Mouse (Mus musculus) gastrocnemius, adult 8-10 months (tissue): Measurements from ENCODE around the gene Mmp15. TPM values are rescaled to one million over a fixed set of nuclear protein-coding genes. Genes with fewer than 3 reads are reported as not detected.
"Not testable (repeated sequence)": the region's sequence is repeated elsewhere in the genome, so short reads cannot be mapped to it uniquely, and the experiment has no call there.

Experiments
- DNase-seq, 2 experiments: peaks; one replicate each; pipeline ENCODE4 v3.0.0; 2022; ENCODE audit warnings: low spot score in 2 of 2
- total RNA-seq, 4 experiments: library from RNA; stranded (reverse); gene quantifications; 2 replicates each; pipeline ENCODE4 v1.2.4; 2022

Gene Mmp15
- total RNA-seq, 4 experiments from 2014 or later = 13.0 to 18.3 (median 14.1) TPM

DNA sequence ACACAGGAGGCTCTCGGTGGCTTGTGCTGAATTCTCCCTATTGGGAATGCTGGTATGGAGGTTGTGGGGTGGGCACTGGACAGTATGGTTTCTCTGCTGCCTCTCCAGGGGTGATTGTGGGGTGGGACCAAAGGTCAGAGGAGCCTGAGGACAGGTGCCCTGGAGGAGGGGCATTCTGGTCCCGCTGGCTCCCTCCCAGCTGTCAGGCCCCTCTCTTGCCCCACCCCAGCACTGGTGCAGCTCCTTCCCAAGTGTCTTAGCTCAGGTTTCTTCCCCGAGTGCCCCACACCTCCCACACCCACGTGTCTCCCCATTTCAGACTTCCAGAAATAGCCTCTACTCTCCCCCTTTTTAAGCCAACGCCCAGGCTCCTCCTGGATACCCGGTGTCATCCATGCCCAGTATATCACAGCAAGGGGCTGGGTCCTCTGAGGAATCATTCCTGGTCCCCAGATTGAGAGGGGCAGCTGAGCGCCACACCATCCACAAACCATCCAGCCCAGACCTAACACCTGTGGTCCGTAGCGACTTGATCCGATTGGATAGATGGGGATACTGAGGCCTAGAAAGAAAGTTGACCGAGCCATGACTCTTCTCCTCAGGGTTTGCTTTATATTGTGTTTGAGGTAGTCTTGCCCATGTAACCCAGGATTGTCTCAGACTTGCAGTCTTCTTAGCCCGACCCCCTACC is 24.4 kb downstream of the Mmp15 start:
- DNase-seq = peak in 1 of 2 experiments; percentile 45

GRCm38 (mm10) chr8:95377101-95377500 is 25.0 kb downstream of the Mmp15 start:
- no peak for DNase-seq

- DNase-seq = peak; percentile 66 to 71
These were observed 25.8 kb downstream of the Mmp15 start for GRCm38 (mm10) chr8:95377863-95378291.

DNA sequence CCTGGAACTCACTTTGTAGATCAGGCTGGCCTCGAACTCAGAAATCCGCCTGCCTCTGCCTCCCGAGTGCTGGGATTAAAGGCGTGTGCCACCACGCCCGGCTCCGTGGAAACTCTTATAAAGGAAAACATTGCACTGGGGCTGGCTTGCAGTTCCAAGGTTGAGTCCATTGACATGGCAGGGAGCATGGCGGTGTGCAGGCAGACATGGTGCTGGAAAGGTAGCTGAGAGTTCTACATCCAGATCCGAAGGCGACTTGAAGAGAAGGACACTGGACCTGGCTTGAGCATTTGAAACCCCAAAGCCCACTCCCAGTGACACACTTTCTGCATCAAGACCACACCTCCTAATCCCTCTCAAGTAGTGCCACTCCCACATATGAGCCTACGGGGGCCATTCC is 26.9 kb downstream of the Mmp15 start:
- not testable (repeated sequence) for DNase-seq

GRCm38 (mm10) chr8:95380953-95381352 is 28.9 kb downstream of the Mmp15 start:
- DNase-seq = no peak

- no peak for DNase-seq
These were observed 29.5 kb downstream of the Mmp15 start for GRCm38 (mm10) chr8:95381595-95381994.

DNA sequence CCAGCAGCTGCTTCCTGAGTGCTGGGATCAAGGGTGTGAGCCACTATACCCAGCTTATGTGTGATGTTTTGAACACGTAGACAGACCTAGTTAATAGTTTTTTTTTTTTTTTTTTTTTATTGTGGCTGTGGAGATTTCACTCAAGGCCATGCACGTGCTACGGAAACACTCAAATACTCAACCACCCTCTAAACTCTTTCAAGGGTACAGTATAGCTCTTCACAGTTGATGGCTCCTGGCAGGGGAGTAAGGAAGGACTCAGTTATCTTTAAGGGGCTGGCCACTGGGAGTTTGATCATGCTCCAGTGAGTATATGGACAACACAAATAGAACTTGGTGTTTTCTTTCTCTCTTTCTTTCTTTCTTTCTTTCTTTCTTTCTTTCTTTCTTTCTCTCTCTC is 32.4 kb downstream of the Mmp15 start:
- DNase-seq = no peak

GRCm38 (mm10) chr8:95386037-95386436 is 34.0 kb downstream of the Mmp15 start:
- no peak for DNase-seq

DNA sequence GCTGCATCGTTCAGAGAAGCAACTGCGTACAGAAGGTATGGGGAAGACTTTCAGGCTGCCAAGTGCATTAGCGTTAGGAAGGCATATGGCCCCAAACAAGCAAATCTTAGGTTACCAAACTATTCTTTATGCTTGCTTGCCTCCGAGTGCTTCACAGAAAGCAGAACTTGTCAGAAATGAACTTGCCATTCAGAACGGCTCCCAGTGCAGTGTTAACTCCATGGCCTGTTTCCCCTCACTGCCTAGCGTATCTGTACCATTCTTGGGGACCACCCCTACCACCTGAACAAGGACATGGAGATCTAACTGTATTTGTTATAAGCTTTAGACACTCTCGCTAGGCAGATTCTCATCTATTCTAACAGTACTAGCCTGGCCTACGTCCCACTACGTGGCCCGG is 35.2 kb downstream of the Mmp15 start:
- DNase-seq = no peak

- no peak for DNase-seq
These were observed 35.9 kb downstream of the Mmp15 start for GRCm38 (mm10) chr8:95387936-95388335.

DNA sequence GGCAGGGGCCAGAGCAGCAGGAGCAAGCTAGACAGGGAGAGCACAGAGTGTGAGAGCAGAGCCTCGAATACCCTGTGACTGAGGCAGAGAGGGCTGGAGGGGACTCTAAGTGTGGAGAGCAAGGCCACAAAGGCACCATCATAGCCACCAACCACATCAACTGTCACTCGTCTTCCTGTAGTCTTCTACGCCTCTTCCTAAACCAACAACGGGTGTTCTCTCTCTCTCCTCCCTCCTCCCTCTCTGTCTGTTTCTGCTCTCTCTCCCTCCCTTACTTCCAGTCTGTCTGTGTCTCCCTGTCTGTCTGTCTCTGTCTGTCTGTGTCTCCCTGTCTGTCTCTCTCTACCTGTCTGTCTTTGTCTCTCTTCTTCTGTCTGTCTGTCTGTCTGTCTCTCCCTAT is 38.2 kb downstream of the Mmp15 start:
- DNase-seq = no peak

DNA sequence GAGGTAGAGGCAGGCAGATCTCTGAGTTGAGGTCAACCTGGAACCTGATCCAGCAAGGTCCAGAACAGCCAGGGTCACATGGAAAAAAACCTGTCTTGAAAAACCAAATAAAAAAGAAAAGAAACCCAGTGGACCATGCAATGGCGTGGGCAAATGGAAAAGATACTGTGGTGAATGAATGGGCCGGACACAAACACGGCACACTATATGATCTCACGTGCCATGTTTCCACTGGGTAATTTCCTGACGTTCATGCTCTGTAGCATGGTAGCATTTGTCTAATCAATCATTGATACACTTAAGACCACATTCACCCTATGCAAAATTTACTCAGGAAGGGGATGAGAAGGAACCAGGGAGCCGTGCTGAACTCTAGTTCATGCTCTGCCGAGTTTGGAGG is 39.0 kb downstream of the Mmp15 start:
- DNase-seq = no peak

DNA sequence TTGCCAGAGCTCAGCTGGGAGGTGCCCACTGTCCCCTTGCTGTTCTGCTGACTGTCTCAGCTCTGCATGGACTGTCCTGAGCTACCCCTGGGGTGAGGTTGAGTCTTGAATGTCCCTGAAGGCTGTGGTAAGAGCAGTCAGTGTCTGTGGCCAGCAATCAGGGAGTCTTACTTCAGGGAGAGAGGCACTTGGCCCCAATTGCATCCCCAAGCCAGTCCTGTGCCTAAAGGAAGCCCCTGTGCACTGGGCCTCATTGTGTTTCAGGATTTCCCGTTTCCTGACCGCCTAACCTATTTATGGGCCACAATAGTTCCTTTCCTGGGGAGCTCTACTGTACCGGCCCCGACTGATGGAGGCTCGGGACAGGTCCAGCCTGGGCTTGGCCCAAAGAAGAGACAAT is 40.5 kb downstream of the Mmp15 start:
- DNase-seq = no peak

GRCm38 (mm10) chr8:95395186-95395918 is 43.3 kb downstream of the Mmp15 start:
- no peak for DNase-seq

DNA sequence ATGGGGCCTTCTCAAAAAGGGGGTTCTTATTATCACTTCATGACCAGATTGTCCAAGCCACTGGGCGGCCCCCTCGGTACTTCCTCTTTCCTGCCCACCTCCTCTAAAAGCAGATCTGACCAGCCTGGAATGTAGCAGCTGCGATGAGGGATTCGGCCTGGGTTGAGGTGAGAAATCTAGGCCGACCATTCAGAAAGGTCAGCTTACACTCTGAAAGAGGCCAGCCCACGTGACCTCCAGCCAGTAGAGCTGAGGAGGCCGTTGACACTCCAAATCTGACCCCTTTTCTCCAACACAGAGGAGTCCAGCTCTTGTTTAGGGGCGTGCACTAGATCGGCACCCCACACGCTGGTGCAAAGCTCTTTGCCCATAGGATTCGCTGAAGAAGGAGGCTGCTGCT is 44.7 kb downstream of the Mmp15 start:
- no peak for DNase-seq

- no peak for DNase-seq
These were observed 45.1 kb downstream of the Mmp15 start for GRCm38 (mm10) chr8:95397201-95397600.

GRCm38 (mm10) chr8:95399131-95399530 is 47.1 kb downstream of the Mmp15 start:
- no peak for DNase-seq

GRCm38 (mm10) chr8:95401091-95401490 is 49.0 kb downstream of the Mmp15 start:
- no peak for DNase-seq

- no peak for DNase-seq
These were observed 57.5 kb downstream of the Mmp15 start for GRCm38 (mm10) chr8:95409518-95409917.

DNA sequence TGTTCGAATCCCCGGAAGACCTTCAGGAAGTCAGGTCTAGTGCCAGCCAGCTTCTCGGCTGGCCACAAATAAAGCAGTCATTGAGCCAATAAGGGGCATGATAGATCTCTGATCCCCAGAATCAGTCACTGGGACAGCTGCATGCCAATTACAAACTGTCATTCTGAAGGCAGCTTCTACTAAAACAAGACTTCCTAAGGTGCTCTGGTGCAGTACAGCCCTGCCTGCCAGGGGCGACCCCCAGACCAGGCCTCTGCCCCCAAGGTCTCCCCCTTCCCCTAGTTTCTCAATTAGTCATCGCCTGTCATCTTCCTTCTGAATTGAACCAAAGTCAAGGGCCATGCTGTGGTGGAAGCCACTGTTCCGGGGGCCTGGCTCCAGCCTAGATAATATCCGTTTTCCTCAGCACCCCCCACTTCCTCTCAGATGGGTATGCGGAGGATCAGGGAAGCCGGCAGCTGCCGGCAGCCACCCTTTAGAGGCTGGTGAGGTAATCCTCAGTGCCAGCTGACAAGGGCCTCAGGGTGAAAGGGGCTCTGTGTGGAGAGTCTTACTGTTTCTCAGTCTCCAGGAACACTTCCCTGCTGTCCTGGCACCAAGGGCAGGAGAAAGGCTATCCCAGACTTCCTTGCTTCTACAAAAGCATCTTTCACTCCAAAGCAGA is 59.4 kb downstream of the Mmp15 start:
- DNase-seq = no peak

- DNase-seq = no peak
These were observed 70.2 kb downstream of the Mmp15 start for GRCm38 (mm10) chr8:95422193-95422810.
